Comparison of ENCODE assay signal across 8 mouse cellular contexts in genomic region chr19:45161093-45161492, GRCm38 (mm10). TPM values are rescaled to one million over a fixed set of nuclear protein-coding genes. Genes with fewer than 3 reads are reported as not detected.
DNase-seq lines count a peak whose midpoint lies in the region; ATAC-seq lines count a peak whose summit lies in the region.

No protein-coding gene starts in this region.

- DNase-seq in left cerebral cortex, adult 11 months (ENCODE audit: low spot score), result peak; percentile 10
- no peak for DNase-seq in left cerebral cortex, adult 8-10 months (ENCODE audit: low spot score in 2 of 2)
- DNase-seq in adrenal gland, adult (ENCODE audit: inconsistent age in 2 of 2, low spot score in 1 of 2), result peak; percentile 69 to 88
- DNase-seq in embryo, embryonic 10 days (ENCODE audit: low spot score), result peak; percentile 82
- peak; percentile 18 for DNase-seq in layer of hippocampus, adult 9-10 months (ENCODE audit: low spot score)
- DNase-seq in lung, postnatal 4 days, result peak; percentile 53 to 77

- peaks cover 94% of the 10 kb centered on the region for H3K27me3 ChIP-seq in heart, embryonic 12.5 days (replicated peaks)
- H3K27me3 ChIP-seq in stomach, embryonic 15.5 days (replicated peaks), result peaks cover 94% of the 10 kb centered on the region

- H3K9me3 ChIP-seq in heart, embryonic 12.5 days (replicated peaks), result no peaks in the 10 kb centered on the region
- no peaks in the 10 kb centered on the region for H3K9me3 ChIP-seq in stomach, embryonic 15.5 days

- H3K36me3 ChIP-seq in heart, embryonic 12.5 days, result no peaks in the 10 kb centered on the region
- H3K36me3 ChIP-seq in stomach, embryonic 15.5 days, result no peaks in the 10 kb centered on the region

- no peak overlapping the region for H3K27ac ChIP-seq in heart, embryonic 12.5 days (ENCODE audit: poor library complexity, severe bottlenecking)
- H3K27ac ChIP-seq in stomach, embryonic 15.5 days, result no peak overlapping the region

- H3K4me2 ChIP-seq in heart, embryonic 12.5 days, result peak overlapping the region; percentile 41
- peak overlapping the region; percentile 31 for H3K4me2 ChIP-seq in stomach, embryonic 15.5 days

- ATAC-seq in heart, embryonic 12.5 days (ENCODE audit: insufficient number of reproducible peaks, low FRiP score), result no peak
- no peak for ATAC-seq in stomach, embryonic 15.5 days (ENCODE audit: insufficient read depth, low FRiP score, low read depth)

- peak overlapping the region; percentile 18; the same call in 1 of the 2 replicates for H3K4me3 ChIP-seq in heart, embryonic 12.5 days
- H3K4me3 ChIP-seq in stomach, embryonic 15.5 days (replicated peaks), result 0 out of 2 replicates have a peak overlapping the region, but pooled peaks have one; percentile 0

- 1% methylated on average over 12 of the region's 12 CpGs for WGBS in heart, embryonic 12.5 days
- 1% methylated on average over 12 of the region's 12 CpGs for WGBS in stomach, embryonic 15.5 days

- 0 out of 2 replicates have a peak, but pooled peaks cover 6% of the 10 kb centered on the region for H3K4me1 ChIP-seq in heart, embryonic 12.5 days (replicated peaks)
- 0 out of 2 replicates have a peak, but pooled peaks cover 5% of the 10 kb centered on the region for H3K4me1 ChIP-seq in stomach, embryonic 15.5 days

- no peak overlapping the region for H3K9ac ChIP-seq in heart, embryonic 12.5 days
- H3K9ac ChIP-seq in stomach, embryonic 15.5 days, result no peak overlapping the region

RNA-seq across cellular contexts. Expression of gene Tlx1, which starts 10.6 kb away (rescaled TPM):
- total RNA-seq in left cerebral cortex, adult 8-10 months (2022), result not detected
- 0.40 and 0.50 TPM in 2 replicates for polyA plus RNA-seq in heart, embryonic 12.5 days (2016; fragmentation: Nextera tagmentation; extraction: Ambion mirVana)
- polyA plus RNA-seq in stomach, embryonic 15.5 days (2015; fragmentation: Nextera tagmentation; extraction: Ambion mirVana), result 5.4 and 6.5 TPM in 2 replicates

Comparison
In these comparisons a context has a peak if more than half of its experiments do, and no peak if none do; other contexts are left out.
1. DNase-seq: peak in left cerebral cortex, adult 11 months (single experiment), adrenal gland, adult (2 of 2), embryo, embryonic 10 days (single experiment), layer of hippocampus, adult 9-10 months (single experiment) and lung, postnatal 4 days (2 of 2); none in left cerebral cortex, adult 8-10 months (0 of 2).